Mouse (Mus musculus): ENCODE data around the gene Mpzl1.

- TF ChIP-seq CTCF (IDR thresholded peaks at IDR 0.05; ENCODE audit: control insufficient read depth, insufficient read depth, low read length) (no peak), POLR2A (IDR thresholded peaks at IDR 0.05; ENCODE audit: borderline replicate concordance, control insufficient read depth, low read depth, low read length) (no peak)
These were observed 53.1 kb downstream of the Mpzl1 start for GRCm38 (mm10) chr1:165581255-165581654.
